Mouse (Mus musculus): ENCODE results near the gene Fgf18.

Gene Fgf18

DNA sequence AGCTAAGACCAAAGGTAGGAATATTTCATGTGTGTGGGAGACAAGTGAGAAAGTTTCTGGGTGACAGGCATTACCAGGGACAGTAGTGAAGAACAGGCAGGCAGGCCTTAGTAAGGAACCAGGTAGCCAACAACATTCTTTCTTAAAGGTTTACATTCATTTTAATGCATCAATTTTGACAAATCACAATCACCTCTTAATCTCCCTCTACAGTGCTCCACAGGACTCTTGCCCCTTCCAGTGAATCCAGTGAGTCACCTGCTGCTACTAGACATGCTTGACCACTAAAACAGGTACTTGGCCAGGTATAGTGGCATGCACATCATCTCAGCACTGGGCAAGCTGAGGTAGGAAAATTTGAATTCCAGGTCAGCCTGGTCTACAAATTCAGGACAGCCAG is 3.2 kb upstream of the Fgf18 start:
- DNase-seq (ENCODE audit: low spot score) = no peak

DNA sequence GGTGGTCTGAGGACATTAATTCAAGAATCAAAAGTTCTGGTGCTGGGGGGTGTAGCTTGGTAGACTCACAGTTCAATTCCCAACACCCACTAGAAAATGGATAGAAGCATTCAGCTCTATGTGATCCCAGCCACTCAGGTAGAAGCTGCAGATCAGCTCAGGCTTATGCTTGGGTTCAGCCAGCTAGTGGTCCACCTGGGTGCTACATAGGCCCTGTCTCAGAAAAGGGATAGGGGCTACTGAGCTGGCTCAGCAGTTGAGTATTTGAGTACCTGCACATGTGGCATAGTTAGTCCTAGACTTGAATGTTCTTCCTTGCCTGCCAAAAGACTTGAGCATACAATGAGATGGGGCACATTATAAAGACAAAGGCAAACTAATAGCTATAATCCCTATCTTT is 2.3 kb upstream of the Fgf18 start:
- no peak for DNase-seq (ENCODE audit: low spot score)

DNA sequence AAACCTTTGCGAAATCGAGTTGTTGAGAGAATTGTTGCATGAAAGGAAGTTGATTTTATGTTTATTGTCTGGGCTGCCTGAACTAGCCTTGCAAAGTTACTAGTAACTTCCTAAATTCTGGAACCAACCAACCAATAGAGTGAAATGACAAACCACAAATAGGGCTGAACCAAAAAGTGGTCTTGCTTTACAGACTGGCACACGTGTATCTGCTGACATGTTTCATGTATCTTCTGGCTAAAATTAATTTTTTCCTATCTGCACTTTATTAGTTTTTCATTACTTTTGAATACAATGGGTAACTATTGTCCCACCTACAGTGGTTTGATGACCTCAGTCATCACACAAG is 1.9 kb upstream of the Fgf18 start:
- no peak for DNase-seq (ENCODE audit: low spot score)

DNA sequence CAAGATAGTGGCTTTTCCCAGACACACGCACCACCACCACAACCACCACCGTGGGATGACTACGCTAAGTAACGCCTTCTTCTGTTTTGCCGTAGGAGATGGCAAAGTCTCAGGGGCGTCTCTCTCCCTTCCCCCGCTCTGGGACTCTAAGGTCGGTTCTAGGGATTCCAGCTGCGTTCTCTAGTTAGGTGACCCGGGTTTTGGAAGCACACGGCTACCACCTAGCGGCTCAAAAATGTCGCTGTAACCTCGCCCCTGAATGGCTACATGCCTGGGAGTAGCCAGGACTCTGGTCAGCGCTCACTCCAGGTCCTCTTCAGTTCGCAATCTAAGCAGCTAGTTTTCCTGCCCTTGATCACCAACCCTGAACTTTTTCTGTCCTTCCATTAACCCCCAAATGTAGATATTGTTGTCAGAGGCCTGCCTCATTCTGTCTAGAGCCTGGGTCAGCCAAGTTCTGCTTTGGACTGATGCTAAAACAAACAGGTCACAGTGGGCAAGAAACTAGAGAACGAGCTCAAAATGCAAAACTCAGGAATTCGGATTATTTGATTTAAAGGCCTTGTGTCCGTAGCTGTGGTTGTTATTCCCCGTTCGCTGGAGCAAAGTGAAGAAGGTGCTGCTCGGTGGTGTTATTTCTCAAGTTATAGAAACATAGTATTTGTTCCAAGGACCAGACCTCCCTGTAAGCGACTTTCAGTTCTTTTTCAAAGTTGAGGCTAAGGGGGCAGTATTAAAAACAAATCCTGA is 1.3 kb upstream of the Fgf18 start:
- DNase-seq (ENCODE audit: low spot score) = peak; percentile 70

DNA sequence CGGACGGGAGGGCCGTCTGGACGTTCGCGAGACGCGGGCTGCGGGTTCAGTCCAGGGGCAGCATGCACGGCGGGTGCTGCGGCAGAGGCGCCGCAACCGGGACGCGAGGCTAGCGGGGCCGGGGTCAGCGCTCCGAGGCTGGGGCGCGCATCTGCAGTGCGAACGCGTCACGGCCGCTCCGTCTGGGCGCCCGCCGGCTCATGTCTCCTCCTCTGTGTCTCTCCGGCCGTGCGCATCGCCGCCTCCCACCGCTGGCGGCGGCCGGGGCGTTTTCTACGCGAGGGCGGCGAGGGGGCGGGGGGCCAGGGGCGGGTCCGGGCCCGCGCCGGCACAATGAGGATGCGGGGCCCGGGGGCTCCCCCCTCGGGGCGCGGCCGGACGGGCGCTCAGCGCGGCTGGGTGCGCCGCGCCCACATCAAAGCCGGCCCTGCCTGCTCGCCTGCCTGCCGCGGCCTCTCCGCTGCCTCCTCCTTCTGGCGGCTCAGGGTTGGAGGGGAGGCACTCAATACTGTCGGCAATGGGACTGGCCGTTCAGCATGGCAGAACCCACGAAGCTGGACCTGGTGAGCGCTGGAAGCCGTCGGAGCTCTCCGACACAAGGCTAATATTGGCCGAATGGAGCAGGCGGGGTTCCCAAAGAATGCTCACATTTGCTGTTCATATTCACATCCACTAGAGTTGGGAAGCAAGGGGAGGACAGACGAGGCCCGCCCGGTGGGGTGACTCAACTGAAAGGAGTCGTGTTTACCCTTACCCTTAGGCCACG is 555 bp upstream of the Fgf18 start:
- peak; percentile 40 for DNase-seq (ENCODE audit: low spot score)

DNA sequence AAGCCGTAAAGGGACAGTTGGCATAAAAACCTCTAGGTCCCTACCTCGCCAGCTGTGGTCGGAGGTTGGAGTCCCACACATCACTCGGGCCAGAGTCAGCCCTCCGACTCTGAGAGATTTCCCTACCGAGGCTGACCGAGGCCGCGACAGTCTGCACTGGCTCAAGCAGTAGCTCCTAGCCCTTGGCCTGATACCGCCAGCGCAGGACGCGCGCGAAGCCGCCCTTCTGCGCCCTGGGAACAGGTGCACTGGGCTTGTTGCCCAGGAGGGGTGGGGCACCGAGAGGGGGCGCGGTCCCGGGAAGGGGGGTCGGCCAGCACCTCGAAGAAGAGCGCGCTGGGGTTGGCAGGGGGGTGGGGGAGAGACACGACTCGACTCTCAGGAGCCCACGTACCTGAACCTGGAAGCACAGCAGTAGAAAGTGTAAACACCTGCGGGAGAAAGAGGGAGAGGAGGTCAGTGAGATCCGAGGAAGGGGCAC is 509 bp downstream of the Fgf18 start:
- no peak for DNase-seq (ENCODE audit: low spot score)

DNA sequence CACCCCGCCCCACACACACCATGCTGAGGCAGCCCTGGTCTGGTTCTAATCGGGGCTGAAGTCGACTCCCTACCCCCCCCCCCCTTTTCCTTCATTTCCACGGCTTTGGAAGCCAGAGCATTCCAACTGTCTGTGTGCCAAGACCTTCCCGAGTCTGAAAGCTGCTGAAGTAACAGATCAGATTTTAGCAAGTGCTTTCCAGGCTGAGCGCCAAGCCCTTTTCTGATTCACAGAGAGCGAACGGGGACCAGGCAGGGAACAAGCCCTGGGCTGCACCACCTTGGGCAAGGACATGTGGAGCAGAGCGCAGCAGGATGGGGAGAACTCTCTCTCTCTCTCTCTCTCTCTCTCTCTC is 1.1 kb downstream of the Fgf18 start:
- DNase-seq (ENCODE audit: low spot score) = peak; percentile 74

DNA sequence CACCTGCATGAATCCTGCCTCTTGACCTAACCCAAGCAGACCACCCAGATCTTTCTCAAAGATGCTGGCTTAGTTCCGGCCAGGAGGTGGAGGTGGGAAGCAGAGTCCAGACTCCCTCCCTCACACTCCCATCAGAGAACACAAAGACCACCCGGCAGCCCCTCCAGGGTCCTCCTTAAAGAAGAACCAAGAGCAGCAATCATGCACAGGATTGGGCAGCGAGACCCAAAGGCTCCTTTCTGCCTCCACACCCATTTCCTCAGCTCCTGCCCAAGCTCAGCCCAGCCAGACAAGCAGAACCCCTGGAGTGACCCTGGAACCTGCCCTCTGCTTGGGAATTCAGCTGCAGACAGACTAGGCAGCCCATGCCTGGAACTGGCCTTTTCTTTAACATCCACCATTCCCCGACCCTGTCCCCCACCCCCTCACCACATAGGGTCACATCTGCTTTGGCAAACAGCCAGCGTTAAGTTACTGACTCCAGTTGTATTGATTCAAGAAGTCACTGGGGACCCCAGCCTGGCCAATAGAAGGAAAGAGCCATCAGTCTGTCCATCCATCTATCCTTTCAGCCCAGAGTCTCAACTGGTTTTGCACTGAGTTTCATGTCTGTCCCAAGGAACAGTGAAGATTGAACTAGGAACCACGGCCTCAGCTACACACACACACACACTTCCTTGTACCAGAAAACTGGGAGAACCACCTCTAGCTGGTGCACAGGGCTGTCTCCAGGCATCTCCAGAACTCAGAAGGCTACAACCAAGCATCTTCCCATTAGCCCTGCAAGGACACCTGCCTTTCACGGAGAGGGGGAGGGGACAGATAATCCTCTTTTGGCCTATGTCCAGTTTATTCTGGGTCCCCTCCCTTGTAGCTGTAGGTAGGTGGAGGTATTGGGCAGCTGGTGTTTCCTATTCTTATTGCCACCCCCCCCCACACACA is 1.7 kb downstream of the Fgf18 start:
- no peak for DNase-seq (ENCODE audit: low spot score)

DNA sequence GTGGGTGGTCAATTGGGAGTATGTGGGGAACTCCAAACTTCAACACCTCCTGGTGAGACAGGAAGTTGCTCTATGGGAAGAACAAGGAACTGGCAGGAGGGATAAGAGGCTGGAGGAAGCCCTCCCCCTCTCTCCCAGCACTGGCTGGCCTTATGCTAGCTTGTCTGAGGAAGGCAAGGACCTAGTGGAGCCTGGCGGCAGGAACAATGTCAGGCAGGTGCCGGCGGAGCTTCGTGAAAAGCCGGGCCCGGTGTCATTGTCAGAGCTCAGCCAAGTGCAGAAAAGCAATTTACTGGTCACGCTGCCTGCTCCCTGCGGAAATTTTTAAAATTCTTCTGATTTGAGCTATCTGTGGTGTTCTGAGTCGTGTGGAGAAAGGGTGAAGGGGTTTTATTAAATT is 3.3 kb downstream of the Fgf18 start:
- no peak for DNase-seq (ENCODE audit: low spot score)

DNA sequence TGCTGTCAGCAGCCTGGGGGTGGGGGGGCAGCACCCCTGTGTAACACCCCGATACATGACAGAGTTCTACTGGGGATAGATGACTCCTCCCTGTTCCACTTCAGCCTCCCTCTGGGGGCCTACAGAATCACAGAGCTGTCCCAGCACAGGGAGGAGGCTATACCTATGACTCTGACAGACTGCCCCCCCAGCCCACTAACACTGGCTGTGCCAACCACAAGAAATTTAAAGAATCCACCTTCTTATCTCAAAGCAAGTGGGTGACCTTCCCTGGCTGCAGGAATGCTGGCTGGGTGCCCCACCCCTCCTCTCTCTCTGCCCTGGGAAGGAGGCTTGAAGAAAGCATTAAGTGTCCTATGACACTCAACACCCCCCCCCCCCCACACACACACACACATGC is 4.4 kb downstream of the Fgf18 start:
- DNase-seq (ENCODE audit: low spot score) = no peak

DNA sequence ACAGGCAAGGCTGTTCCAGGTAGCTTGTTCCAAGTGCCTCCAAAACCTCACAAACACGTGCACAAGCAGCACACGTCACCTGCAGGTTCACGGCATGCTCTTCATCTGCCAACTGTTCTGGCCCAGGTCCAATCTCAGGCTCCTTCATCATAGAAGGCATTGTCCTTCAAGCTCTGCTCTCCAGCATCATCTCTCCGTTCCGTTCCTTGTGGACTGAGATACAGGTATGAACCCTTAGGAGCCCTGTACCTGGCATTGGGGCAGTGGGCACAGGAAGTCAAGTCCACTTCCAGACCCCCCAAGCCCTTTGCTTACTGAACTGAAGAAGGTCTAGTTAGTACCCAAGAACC is 7.1 kb downstream of the Fgf18 start:
- no peak for DNase-seq (ENCODE audit: low spot score)

DNA sequence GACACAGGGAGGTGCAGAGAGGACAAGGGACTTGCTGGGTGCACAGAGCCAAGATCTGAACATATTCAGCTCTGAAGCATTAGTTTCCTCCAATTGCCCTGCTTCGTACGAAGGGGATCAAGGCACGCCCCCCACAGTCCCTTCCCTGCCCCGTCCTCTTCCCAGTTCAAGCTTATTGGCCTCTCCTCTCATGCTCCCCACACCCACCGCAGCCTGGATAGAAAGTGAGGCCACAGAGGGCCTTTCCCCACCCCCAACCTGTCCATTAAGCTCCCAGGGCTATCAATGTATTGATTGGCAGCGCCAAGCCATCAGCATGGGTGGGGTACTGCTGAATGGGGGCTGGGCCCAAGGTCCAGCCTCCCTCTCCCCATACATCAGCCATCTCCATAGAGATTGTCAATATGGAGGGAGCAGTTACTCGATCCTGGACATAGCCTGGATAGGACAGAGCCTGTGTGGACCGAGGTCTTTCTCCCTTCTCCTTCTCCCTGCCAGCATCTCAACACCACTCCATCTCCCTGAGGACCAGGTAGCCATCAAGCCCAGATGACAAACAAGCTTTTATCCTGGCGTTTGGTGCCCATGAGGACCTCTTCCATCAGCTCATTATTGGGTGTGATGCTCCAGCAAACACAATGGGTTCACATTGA is 7.6 kb downstream of the Fgf18 start:
- DNase-seq (ENCODE audit: low spot score) = no peak

DNA sequence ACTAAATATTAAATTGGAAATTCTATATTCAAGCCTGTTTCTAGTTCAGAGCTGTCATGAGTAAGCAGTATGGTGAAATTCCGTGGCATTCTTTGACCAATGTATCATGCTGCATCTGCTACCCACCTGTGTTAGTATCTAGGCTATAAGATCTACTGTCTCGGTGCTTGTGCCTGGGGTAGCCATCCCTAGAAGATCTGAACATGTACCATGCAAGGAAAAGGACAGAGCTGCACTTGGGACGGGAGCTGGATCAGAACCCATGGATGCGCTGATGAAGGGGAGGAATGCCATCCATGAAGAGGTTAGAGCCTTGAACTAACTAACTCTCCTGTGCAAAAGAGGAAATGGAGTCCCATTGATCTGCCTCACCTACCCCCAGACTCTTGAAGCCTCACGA is 8.5 kb downstream of the Fgf18 start:
- DNase-seq (ENCODE audit: low spot score) = no peak

DNA sequence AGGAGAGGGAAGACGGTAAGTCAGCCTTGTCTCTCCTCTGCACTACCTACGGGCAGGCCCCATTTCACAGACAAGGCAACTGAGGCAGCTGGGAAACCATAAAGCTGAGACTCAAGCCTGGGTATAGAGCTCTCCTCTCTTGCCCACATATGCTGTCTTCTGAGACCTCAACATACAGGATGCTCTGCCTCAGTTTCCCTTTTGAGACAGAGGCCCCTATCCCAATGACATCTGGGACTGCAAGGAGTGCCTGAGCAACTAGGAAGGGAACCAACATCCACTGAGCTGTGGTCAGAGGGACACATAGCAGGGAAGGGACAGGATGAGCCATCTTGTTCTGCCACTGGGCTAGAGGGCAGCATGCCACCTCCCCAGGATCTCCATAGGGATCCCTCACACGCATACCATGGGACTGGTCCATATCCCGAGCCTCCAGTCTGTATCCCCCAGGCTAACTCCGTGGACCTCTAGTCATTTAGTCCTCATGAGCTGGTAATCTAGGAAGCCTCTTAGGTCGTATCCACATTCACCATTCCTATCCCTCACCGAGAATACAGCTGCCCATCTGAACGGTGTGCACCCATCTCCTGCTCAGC is 12.7 kb downstream of the Fgf18 start:
- DNase-seq (ENCODE audit: low spot score) = no peak

DNA sequence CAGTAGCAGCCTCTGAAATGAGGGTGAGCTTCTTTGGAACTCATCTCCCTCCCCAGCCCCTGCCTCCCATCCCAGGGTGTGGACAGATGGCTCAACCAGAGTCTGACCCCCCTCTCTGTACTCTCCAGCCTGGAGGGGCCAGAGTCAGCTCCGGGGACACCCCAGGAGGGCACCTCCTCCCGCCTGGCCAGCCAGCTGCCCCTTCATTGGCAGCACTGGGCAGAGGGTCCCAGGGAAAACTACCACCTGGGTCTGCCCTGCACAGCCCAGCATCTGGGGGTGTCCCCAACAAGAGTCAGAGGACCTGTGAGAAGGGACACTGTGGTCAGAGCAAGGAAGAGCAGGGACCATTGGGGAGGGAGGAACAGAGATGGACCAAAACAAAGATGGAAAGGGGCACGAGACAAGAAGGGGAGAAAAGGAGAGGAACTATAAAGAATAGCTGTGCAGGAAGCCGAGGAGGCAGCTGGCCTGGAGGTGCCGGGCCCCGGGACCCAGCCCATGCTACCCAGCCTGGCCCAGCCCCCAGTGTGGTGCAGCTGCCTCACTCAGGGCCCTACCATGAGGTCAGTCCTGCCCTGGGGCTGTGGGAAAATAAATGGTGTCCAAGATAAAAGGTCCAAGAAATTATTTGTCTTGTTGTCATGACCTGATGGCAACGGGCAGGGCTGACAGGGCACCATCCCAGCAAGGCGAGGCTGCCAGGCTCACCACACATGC is 14.4 kb downstream of the Fgf18 start:
- no peak for DNase-seq (ENCODE audit: low spot score)

DNA sequence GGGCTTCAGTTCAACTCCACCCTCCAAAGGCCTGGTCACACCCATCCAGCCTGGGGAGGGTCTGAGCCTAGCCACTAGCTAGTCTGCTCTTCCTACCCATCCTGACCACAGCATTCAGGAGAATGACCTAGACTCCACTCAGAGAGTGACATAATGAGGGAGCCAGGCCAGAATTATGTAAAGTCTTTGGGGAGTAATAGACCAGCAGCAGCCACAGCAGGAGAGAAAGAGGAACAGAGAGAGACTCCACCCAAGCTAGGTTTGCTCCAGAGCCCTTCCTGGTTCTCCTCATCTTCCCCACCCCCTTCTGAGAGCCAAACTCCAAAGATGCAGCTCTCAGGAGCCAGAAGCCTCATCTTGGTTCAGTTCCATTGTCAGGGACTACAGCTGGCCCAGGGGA is 20.1 kb downstream of the Fgf18 start:
- no peak for DNase-seq (ENCODE audit: low spot score)

DNA sequence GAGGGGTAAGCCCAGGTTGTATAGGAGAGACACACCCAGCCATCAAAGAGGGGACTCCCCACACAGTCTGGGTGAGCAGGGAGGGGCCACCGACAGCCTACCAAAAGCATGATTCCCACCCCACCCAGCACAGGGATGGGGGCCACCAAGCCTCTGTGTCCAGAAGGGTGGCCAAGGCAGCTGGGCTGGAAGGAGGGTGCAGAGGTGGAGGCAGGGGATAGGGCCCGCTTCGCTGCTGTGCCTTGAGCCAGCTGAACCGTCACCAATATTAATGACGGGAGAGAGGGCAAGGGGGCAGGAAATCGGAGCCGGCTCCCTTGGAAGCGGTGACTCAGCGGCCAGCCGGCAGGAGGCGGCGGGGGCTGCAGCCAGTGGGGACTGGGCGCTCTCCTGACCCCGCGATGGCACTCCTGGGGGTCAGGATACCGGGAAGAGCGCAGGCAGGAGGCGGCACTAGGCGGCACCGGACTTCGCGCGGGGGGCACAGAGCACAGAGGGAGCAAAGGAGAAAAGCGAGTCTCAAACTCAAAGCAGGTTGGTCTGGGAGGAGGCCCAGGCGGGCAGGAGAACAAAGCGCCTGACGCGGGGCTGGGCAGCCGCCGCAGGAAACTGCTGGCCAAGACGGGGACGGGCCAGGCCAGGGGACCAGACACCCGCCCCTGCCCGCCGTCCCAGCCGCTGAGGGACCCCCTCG is 24.5 kb downstream of the Fgf18 start:
- DNase-seq (ENCODE audit: low spot score) = no peak

DNA sequence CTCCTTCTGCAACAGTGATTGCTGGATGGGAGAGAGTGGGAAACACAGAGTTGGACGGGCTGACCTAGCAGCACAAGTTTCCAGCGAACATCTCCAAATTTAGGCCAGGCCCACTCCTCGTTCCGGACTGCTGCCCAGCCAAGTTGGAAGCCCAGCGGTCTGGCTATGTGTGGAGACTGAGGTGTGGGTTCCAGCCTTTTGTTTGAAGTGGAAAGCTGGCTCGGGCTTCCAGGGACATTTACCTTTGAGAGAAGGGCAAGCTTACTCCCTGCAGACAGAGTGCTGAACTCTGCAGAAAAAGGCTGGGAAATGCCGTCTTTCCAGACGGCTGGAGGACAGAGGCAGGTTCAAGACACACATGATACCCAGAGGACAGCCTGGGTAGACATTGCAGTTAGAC is 27.6 kb downstream of the Fgf18 start:
- no peak for DNase-seq (ENCODE audit: low spot score)

DNA sequence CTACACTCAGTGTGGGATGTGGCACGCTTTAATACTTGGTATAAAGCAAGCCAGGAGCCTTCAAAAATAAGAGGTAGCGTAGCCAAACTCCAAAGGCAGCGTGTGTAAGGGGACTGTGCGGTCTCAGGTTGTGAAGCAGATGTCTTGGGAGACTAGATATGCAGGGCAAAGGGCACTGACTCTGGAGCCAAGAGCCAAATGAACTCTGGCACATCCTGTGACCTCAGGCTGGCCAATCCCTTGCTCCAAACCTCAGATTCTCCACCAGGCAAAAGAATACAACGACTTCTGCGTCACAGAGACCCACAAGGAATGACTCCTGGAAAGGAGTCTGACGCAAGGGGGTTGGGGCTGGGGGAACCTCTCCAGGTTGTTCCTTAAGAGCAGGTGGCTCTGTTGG is 28.1 kb downstream of the Fgf18 start:
- DNase-seq (ENCODE audit: low spot score) = no peak

DNA sequence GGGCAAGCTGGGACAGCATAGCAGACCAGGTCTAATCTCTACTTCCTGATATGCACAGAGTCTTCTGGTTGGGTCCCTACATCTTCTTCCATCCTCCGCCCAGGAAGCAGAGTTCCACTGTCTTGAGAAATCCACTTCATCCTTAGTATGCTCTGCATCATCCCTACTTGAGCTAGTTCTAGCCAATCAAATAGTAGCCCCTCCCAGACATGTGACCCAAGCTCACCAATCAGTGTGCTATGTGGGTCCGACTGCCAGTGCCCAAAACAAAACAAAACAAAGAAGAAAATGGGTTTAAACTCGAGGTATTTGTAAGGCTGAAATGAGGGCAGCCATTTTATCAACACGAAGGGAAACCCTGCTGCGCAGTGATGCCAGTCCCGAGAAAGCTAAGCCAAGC is 28.7 kb downstream of the Fgf18 start:
- no peak for DNase-seq (ENCODE audit: low spot score)

DNA sequence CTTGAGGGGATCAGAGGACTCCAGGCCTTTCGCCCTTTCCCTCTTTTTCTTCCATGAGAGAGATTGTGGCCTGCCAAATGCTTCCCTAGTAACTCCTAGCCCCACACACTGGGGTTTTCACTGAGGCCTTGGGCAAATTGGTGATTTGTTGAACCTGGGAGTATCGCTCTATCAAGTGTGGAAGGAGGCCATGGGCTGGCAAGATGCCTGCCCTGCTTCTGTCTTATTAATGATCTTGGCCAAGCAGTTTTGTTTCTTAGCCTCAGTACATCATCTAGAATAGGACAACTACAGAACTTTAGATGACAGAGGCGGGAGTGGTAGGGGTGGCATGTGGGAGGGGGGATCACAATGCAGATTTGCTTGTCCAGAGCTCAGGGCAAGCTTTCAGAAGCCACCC is 31.4 kb downstream of the Fgf18 start:
- DNase-seq (ENCODE audit: low spot score) = no peak

Data from urinary bladder, postnatal 14 days (tissue).